Mouse (Mus musculus) forebrain, embryonic 16.5 days (tissue): Measurements from ENCODE around the gene Gpr45. TPM values are rescaled to one million over a fixed set of nuclear protein-coding genes. Genes with fewer than 3 reads are reported as not detected.

Experiments used
- ATAC-seq: fragments of 200-750 bp; cut with Nextera tagmentation; 2 replicates; pipeline ENCODE4 v1.8.0; 2017; ENCODE audit warnings: mild to moderate bottlenecking, moderate library complexity
- H3K27ac ChIP-seq: fragments of 300-500 bp; sonication (generic); 2 replicates; pipeline ENCODE4 v1.5.1; 2014; ENCODE audit warnings: low read length, control low read depth
- H3K27me3 ChIP-seq: fragments of 300-500 bp; sonication (generic); replicated peaks from 2 replicates; pipeline ENCODE4 v1.6.1; 2014; ENCODE audit warnings: low read length; ENCODE audit not compliant: control insufficient read depth, insufficient read depth
- H3K36me3 ChIP-seq: fragments of 300-500 bp; sonication (generic); 2 replicates; pipeline ENCODE4 v1.6.1; 2014; ENCODE audit not compliant: control insufficient read depth, insufficient read depth
- H3K4me1 ChIP-seq: fragments of 300-500 bp; sonication (generic); replicated peaks from 2 replicates; pipeline ENCODE4 v1.6.1; 2014; ENCODE audit warnings: low read length; ENCODE audit not compliant: control insufficient read depth, insufficient read depth
- H3K4me2 ChIP-seq: fragments of 300-500 bp; sonication (generic); 2 replicates; pipeline ENCODE4 v1.6.1; 2014; ENCODE audit warnings: mild to moderate bottlenecking, low read length, control low read depth
- H3K4me3 ChIP-seq: fragments of 300-500 bp; sonication (generic); replicated peaks from 2 replicates; pipeline ENCODE4 v1.5.1; 2014; ENCODE audit warnings: mild to moderate bottlenecking, low read length, control low read depth
- H3K9ac ChIP-seq: fragments of 300-500 bp; sonication (generic); replicated peaks from 2 replicates; pipeline ENCODE4 v1.6.1; 2014; ENCODE audit warnings: low read depth, low read length, control low read depth
- H3K9me3 ChIP-seq: fragments of 300-500 bp; sonication (generic); 2 replicates; pipeline ENCODE4 v1.6.1; 2016; ENCODE audit warnings: low read length; ENCODE audit not compliant: control insufficient read depth
- WGBS: fragments of 180-500 bp; shearing (Covaris S2); extraction: QIAGEN DNeasy Blood & Tissue Kit; methylation state at CpG from one replicate; pipeline ENCODE4 v1.1.7; 2014; 5-methylcytosine and 5-hydroxymethylcytosine counted together
- polyA plus RNA-seq: library from polyadenylated mRNA; unstranded; fragments of >200 nt; fragmentation: Nextera tagmentation; extraction: Ambion mirVana; gene quantifications from 2 replicates; pipeline ENCODE4 v1.2.1, GENCODE M21; 2015

Gpr45 gene
- polyA plus RNA-seq, result 32.8 and 34.7 TPM in 2 replicates

DNA sequence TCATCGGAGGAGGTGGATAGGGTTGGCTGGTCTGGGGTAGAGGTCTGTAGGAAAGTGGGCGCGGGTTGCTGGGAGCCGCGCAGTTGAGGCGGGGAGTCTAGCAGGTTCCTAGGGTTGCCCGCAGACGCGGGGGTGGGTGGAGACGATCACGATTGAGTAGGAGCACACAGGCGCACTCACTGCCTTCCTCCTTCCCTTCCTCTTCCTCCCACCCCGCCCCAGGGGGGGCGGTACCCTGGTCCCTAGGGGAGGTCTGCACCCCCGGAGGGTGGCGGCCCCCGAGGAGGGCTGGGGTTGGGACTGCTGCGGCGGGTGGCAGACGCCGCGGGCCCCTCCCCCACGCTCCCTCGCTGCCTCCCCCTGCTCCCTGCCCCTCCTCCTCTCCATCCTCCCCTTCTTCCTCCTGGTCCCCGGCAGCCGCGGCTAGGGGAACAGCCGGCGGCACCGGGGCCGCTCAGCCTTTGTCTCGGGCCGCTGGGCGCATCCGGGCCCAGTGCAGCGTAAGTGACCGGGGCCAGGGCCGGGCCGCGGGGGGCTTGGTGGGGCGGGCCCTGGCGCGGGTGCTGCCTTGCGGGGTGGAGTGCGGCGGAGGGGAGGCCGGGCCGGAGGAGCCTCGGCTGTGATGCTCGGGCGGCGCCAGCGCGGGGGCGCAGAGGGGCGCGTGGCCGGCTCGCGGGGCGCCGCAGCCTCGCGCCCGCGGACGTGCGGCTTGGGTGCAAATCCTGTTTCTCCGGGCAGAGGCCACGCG, at the start of gene Gpr45:
TSS of gene Gpr45 (plus strand) at position 139 of the 748 bp plus-strand sequence.
- WGBS, result under 1% methylated on average over 42 of the region's 71 CpGs

DNA sequence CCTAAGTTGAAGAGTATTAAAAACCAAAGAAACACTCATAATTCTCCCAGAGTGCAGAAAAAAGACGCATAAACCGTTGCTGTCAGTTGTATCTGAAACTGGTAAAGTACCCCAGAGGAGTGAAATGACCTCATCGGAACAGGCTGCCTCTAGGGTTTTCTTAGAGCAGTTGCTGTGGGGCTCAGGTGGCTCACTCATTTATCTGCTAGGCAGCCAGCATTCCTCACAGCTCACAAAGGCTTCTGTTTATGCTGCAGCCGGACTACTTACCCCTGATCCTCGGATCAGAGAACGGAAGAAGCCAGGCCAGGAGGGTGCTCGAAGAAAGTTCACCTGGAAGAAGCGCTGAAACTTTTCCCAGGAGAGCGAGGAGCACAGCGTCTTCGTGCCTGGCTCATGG, 47.5 kb upstream of the Gpr45 start:
- no peak for ATAC-seq
- Histone ChIP-seq H3K9ac (no peak overlapping the region), H3K9me3 (no peaks in the 10 kb centered on the region), H3K27me3 (no peaks in the 10 kb centered on the region), H3K4me1 (no peaks in the 10 kb centered on the region), H3K27ac (no peak overlapping the region), H3K36me3 (0 out of 2 replicates have a peak, but pooled peaks cover 3% of the 10 kb centered on the region), H3K4me3 (no peak overlapping the region), H3K4me2 (no peak overlapping the region)
- whole genome bisulfite sequencing, result 88% methylated on average over 11 of the region's 11 CpGs

More for the DNA sequence above, at the start of gene Gpr45:
- peak within 1 kb of the TSS; percentile 84 for H3K4me3 ChIP-seq
- H3K27me3 ChIP-seq, result no peaks in the 10 kb centered on the region
- peak within 1 kb of the TSS; percentile 99 for H3K9ac ChIP-seq
- H3K9me3 ChIP-seq, result no peaks in the 10 kb centered on the region
- H3K4me2 ChIP-seq, result peak within 1 kb of the TSS; percentile 77
- H3K36me3 ChIP-seq, result no peaks in the 10 kb centered on the region
- ATAC-seq, result peak; percentile 89
- H3K27ac ChIP-seq, result peak within 1 kb of the TSS; percentile 95
- peaks cover 12% of the 10 kb centered on the region for H3K4me1 ChIP-seq

- H3K9me3 ChIP-seq, result no peaks in the 10 kb centered on the region
- no peaks in the 10 kb centered on the region for H3K4me1 ChIP-seq
- no peak for ATAC-seq
- H3K27ac ChIP-seq, result no peak overlapping the region
- H3K9ac ChIP-seq, result no peak overlapping the region
- no peaks in the 10 kb centered on the region for H3K36me3 ChIP-seq
- H3K27me3 ChIP-seq, result no peaks in the 10 kb centered on the region
- 81% methylated on average over 7 of the region's 7 CpGs for WGBS
- H3K4me2 ChIP-seq, result no peak overlapping the region
- no peak overlapping the region for H3K4me3 ChIP-seq
Observed at GRCm38 (mm10) chr1:42906696-42907095, 46.0 kb upstream of the Gpr45 start.

DNA sequence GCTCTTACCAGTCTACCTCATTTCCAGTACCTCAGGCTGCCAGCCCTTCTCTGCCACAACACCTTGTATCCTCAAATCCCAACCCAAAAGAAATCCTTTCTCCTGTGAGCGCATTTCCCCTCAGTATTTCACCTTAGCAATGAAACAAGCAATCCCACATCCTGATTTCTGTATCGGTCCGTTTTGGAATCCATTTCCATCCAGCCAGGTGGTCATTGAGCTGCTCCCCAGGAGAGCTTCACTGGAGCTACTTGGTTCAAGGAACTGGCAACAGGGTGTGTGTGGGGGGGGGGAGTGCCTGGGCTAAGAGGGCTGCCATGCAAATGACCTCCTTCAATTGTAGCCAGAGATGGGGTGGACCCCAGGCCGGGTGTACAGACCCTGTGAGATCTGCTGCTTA, 45.5 kb upstream of the Gpr45 start:
- no peak for ATAC-seq
- Histone ChIP-seq H3K27ac (no peak overlapping the region), H3K27me3 (no peaks in the 10 kb centered on the region), H3K9ac (no peak overlapping the region), H3K4me2 (no peak overlapping the region), H3K4me3 (no peak overlapping the region), H3K9me3 (no peaks in the 10 kb centered on the region), H3K4me1 (no peaks in the 10 kb centered on the region), H3K36me3 (no peaks in the 10 kb centered on the region)
- 47% methylated on average over 4 of the region's 4 CpGs for WGBS

DNA sequence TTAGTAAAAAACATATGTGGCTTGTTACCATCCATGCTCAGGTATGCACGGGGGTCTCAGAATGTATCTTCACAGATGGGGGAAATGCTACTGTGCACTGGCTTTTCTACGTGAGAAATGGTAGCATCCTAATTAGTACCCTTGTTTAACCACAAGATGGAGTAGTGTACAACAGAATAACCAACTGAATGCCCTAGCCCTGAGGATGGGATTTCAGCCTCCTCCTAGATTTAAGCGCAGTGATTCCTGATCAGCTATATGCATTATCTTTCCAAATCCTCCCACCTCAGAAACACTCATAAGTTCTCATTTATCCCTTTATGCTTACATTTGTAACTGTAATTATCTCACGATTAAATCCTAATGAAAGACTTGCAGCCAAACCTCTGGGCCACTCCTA, 37.6 kb upstream of the Gpr45 start:
- 9% methylated on average over 4 of the region's 4 CpGs for WGBS
- H3K9me3 ChIP-seq, result no peaks in the 10 kb centered on the region
- no peaks in the 10 kb centered on the region for H3K36me3 ChIP-seq
- H3K9ac ChIP-seq, result no peak overlapping the region
- no peak overlapping the region for H3K4me2 ChIP-seq
- no peak overlapping the region for H3K27ac ChIP-seq
- H3K4me1 ChIP-seq, result no peaks in the 10 kb centered on the region
- no peak overlapping the region for H3K4me3 ChIP-seq
- no peaks in the 10 kb centered on the region for H3K27me3 ChIP-seq
- ATAC-seq, result peak; percentile 90

DNA sequence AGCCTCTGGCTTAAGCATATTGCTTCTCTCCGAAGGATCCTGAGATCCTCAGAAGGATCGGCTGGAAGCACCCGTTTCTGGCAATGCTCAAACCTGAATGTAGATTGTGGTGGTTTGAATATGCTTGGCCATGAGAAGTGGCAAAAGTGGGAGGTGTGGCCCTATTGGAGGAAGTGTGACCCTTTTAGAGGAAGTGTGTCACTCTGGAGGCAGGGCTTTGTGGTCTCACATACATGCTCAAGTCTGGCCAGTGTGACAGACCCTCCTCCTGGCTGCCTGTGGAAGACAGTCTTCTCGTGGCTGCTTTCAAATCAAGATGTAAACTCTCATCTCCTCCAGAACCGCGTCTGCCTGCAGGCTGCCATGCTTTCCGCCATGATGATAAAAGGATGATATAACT, 36.0 kb upstream of the Gpr45 start:
- 85% methylated on average over 7 of the region's 7 CpGs for WGBS
- Histone ChIP-seq H3K9ac (no peak overlapping the region), H3K27me3 (no peaks in the 10 kb centered on the region), H3K4me2 (no peak overlapping the region), H3K4me1 (no peaks in the 10 kb centered on the region), H3K27ac (no peak overlapping the region), H3K36me3 (no peaks in the 10 kb centered on the region), H3K9me3 (no peaks in the 10 kb centered on the region), H3K4me3 (no peak overlapping the region)
- no peak for ATAC-seq

DNA sequence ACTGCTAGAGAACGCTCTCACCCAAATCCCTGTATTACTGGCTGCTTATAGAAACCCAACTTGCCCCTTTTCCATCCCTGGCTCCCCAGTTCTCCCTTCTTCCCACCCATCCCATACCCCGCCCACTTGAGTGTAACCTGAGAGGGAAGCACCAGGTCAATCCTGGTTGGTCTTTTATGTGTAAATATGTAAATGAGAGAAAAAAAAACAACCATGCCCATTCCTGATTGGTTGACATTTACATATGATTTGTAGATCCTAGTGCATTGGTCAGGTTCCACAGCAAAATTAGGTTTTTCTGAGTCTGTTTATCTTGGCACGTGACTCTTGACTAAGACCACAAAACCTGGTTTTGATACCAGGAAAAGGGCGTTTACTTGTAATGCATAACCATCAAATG, 34.8 kb upstream of the Gpr45 start:
- Histone ChIP-seq H3K27me3 (no peaks in the 10 kb centered on the region), H3K4me2 (no peak overlapping the region), H3K27ac (no peak overlapping the region), H3K9me3 (no peaks in the 10 kb centered on the region), H3K36me3 (no peaks in the 10 kb centered on the region), H3K4me3 (no peak overlapping the region), H3K9ac (no peak overlapping the region), H3K4me1 (no peaks in the 10 kb centered on the region)
- ATAC-seq, result no peak
- WGBS, result 21% methylated on average over 4 of the region's 4 CpGs

GRCm38 (mm10) chr1:42923924-42924323, 28.7 kb upstream of the Gpr45 start:
- H3K36me3 ChIP-seq, result no peaks in the 10 kb centered on the region
- ATAC-seq, result peak; percentile 55; the same call in 1 of the 2 replicates
- 22% methylated on average over 5 of the region's 5 CpGs for WGBS
- no peaks in the 10 kb centered on the region for H3K27me3 ChIP-seq
- H3K9me3 ChIP-seq, result no peaks in the 10 kb centered on the region
- H3K27ac ChIP-seq, result no peak overlapping the region
- H3K4me3 ChIP-seq, result no peak overlapping the region
- no peak overlapping the region for H3K9ac ChIP-seq
- no peak overlapping the region for H3K4me2 ChIP-seq
- H3K4me1 ChIP-seq, result peaks cover 5% of the 10 kb centered on the region

GRCm38 (mm10) chr1:42933613-42934012, 19.1 kb upstream of the Gpr45 start:
- WGBS, result 86% methylated on average over 1 of the region's 1 CpGs
- H3K4me3 ChIP-seq, result no peak overlapping the region
- H3K36me3 ChIP-seq, result no peaks in the 10 kb centered on the region
- H3K4me1 ChIP-seq, result no peaks in the 10 kb centered on the region
- H3K9me3 ChIP-seq, result no peaks in the 10 kb centered on the region
- H3K9ac ChIP-seq, result no peak overlapping the region
- no peak overlapping the region for H3K4me2 ChIP-seq
- no peaks in the 10 kb centered on the region for H3K27me3 ChIP-seq
- no peak overlapping the region for H3K27ac ChIP-seq
- ATAC-seq, result no peak
